Mouse (Mus musculus) c-Kit-positive CD71-negative TER-119-negative erythroid progenitor cells, embryonic 14.5 days (primary cell): ENCODE data around the gene Lcmt1.
A peak's percentile ranks its signal among the peaks of the same experiment; 100 is the strongest.

Experiments
- DNase-seq: peaks from one replicate; pipeline ENCODE4 v3.0.0-alpha.2; 2013; ENCODE audit warnings: low read depth

The Lcmt1 gene

DNA sequence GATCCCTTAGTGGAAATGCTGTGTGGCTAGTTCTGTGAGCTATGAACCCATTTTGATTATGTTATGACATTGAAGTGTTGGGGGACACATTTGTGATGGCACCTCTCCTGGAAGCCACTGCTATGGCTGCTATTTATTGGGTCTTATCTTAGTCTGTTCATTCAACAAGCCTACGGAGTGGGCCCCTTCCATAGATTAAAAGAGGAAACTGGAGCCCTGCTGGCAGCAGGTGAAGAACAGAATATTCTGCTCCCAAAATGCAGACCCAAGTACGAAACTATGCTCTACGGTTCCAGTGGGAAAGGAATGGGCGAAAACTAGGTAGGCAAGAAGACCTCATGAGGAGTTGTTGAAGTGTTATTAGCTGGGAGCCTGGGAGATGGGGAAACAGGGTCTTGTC is 88.7 kb downstream of the Lcmt1 start:
- DNase-seq: no peak

DNA sequence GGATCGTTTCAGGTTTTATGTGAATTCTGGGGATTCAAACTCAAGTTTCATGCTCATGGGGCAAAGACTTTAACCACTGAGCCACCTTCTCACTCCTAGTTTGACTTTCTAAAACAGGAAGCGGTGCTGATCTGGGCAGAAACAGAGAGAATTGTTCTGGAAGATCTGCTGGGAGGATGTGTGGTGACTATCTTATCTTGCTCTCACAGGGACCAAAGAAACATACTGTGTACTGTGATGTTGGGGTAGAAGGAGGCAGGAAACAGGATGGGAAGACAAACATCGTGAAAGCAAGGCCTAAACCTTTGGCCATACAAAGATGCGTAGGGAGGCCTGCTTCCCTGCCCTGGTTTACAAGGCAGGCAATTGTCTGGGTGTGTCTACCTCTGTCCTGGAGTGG is 89.7 kb downstream of the Lcmt1 start:
- DNase-seq: peak; percentile 16

- DNase-seq: no peak
Observed at GRCm38 (mm10) chr7:123461316-123461715, 91.7 kb downstream of the Lcmt1 start.

DNA sequence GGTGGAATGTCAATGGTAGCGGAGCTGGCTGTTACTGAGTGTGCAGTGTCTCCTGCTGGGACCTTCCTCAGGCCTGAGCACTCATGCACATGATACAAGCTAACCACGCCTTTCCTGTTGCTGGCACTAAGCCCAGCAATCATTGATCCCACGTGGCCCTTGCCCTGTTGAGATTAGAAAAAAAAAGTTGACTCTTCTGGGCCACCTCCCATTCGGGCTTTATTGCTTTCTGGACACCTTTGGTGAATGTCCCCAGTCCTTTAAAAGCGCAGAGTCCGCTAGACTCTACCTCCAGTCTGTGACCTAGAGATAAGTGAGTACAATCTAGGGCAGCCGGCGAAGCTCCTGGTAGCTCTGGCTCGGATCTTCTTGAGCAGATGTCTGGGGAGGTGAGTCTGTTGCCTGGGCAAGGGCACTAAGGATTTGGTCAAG is 92.5 kb downstream of the Lcmt1 start, which contains the start of gene Aqp8:
Gene Aqp8 (plus strand): TSS at position 222 of the 432 bp plus-strand sequence.
- DNase-seq: peak; percentile 68

GRCm38 (mm10) chr7:123463569-123463968 is 94.0 kb downstream of the Lcmt1 start:
- no peak for DNase-seq

GRCm38 (mm10) chr7:123465692-123466387 is 96.3 kb downstream of the Lcmt1 start:
- peak; percentile 38 for DNase-seq

DNA sequence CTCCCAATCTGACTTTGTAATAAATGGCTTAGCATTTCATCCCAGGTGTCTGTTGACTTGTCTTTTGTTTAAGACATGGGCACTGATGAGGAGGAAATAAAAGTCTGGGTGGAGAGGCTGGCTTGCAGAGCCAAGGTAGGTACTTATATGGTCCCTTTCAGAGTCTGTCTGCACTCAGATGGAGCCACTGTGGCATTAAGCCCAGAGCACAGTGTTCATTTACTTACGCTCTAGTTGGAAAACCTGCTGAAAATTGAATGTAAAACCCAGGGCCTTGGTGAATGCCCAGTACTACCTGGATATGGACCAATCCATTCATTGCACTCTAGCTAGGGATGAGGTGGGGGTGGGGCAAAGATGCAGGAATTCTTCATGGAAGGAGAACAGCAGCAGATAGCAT is 98.4 kb downstream of the Lcmt1 start:
- no peak for DNase-seq
